Mouse (Mus musculus): Measurements from ENCODE around the gene Dctpp1. TPM values are rescaled to one million over a fixed set of nuclear protein-coding genes. Genes with fewer than 3 reads are reported as not detected.

Dctpp1 gene
- polyA plus RNA-seq, 1 experiment from 2014 or later = 363 TPM

DNA sequence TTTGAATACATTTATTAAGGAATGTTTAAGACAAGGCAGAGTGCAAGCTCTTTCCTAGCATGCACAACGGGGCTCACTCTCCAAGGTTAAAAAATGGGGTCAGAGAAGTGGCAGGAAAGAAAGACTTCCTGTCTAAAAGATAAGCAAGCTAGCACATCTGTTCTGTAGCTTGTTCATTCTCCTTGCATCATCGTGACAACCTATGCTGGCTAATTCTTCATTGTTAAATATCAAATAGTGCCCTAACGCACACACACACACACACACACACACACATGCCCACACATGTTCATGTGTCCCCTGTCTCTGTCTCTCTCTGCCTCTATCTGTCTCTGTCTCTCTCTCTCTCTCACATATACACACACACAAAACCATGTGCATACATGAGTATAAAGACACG, 20.6 kb upstream of the Dctpp1 start:
- H3K4me3 ChIP-seq = no peak overlapping the region
- H3K4me1 ChIP-seq = peaks cover 8% of the 10 kb centered on the region; the same call in 1 of the 2 replicates
- 76% methylated on average over 4 of the region's 4 CpGs for WGBS
- no peaks in the 10 kb centered on the region for H3K27me3 ChIP-seq (replicated peaks; ENCODE audit: low read depth, poor library complexity, severe bottlenecking)
- no peak for DNase-seq (ENCODE audit: low spot score)
- no peak overlapping the region for H3K27ac ChIP-seq (replicated peaks)
- H3K36me3 ChIP-seq (replicated peaks) = no peaks in the 10 kb centered on the region
- H3K9me3 ChIP-seq = no peaks in the 10 kb centered on the region

DNA sequence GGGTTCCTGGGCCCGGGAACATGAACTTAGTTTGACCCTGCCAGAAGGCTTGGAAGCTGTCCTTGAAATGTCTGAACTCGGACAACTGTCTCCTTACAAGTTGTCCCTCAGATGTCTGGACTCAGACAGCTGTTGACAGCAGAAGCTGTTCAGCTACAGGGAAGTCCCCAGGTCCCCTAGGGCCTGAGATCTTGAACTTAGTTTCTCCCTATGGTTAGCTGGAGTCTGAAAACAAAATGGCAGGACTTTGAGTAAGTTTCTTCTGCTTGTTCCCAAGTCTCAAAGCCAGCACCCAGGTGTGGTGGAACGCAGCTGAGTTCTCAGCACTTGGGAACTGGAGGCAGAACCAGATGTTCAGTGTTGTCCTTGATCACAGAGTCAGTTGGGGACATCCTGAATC, 19.6 kb upstream of the Dctpp1 start:
- no peaks in the 10 kb centered on the region for H3K27me3 ChIP-seq (replicated peaks; ENCODE audit: low read depth, poor library complexity, severe bottlenecking)
- DNase-seq (ENCODE audit: low spot score) = no peak
- peaks cover 8% of the 10 kb centered on the region; the same call in 1 of the 2 replicates for H3K4me1 ChIP-seq
- H3K27ac ChIP-seq (replicated peaks) = no peak overlapping the region
- H3K9me3 ChIP-seq = no peaks in the 10 kb centered on the region
- no peaks in the 10 kb centered on the region for H3K36me3 ChIP-seq (replicated peaks)
- 74% methylated on average over 3 of the region's 3 CpGs for WGBS
- no peak overlapping the region for H3K4me3 ChIP-seq

DNA sequence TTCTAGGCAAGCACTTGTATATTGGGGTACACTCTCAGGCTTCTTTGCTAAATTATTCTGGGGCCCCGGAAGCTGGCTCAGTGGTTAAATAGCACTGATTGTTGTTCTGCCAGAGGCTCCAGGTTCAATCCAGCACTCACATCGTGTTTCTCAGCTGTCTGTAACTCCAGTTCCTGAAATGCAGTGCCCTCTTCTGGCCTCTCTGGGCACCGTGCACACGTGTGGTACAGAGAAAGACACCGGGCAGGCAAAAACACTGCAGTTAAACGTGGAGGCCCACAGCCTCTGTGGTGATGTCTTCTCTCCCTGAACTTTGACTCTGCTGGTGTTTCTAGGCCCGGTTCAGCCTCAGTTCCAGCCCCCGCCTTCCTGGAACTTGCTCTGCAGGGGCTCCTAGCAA, 17.8 kb upstream of the Dctpp1 start:
- Histone ChIP-seq H3K9me3 (no peaks in the 10 kb centered on the region), H3K27me3 (replicated peaks; ENCODE audit: low read depth, poor library complexity, severe bottlenecking) (no peaks in the 10 kb centered on the region), H3K36me3 (replicated peaks) (no peaks in the 10 kb centered on the region), H3K4me1 (peaks cover 17% of the 10 kb centered on the region), H3K27ac (replicated peaks) (peak overlapping the region; percentile 40; the same call in 1 of the 2 replicates), H3K4me3 (no peak overlapping the region)
- DNase-seq (ENCODE audit: low spot score) = peak; percentile 54
- 23% methylated on average over 8 of the region's 8 CpGs for WGBS

DNA sequence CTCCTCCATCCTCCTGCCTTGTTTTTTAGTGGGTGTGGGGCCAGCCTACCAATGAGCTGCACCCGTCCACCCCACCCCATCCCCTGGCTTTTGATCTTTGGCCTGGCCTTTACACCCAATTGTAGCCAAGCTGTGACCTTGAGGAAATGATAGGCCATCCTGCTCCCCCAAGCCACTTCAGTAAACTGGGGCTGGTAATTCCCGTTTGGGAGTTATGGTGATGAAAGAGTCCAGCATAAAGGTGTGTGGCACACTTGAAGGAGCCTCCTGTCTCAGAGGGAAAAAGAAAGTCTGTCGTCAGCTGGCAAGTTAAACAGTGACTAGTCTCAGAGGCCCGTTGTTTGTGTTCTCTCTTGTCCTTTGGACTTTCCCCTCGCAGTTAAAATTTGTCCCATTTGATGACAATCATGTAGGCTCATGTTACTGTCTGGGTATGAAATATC, 16.0 kb upstream of the Dctpp1 start:
- 65% methylated on average over 5 of the region's 5 CpGs for WGBS
- H3K4me3 ChIP-seq = no peak overlapping the region
- DNase-seq (ENCODE audit: low spot score) = no peak
- H3K4me1 ChIP-seq = peaks cover 27% of the 10 kb centered on the region
- no peak overlapping the region for H3K27ac ChIP-seq (replicated peaks)
- H3K27me3 ChIP-seq (replicated peaks; ENCODE audit: low read depth, poor library complexity, severe bottlenecking) = no peaks in the 10 kb centered on the region
- H3K9me3 ChIP-seq = peaks cover 7% of the 10 kb centered on the region; the same call in 1 of the 2 replicates
- peaks cover 15% of the 10 kb centered on the region for H3K36me3 ChIP-seq (replicated peaks)

DNA sequence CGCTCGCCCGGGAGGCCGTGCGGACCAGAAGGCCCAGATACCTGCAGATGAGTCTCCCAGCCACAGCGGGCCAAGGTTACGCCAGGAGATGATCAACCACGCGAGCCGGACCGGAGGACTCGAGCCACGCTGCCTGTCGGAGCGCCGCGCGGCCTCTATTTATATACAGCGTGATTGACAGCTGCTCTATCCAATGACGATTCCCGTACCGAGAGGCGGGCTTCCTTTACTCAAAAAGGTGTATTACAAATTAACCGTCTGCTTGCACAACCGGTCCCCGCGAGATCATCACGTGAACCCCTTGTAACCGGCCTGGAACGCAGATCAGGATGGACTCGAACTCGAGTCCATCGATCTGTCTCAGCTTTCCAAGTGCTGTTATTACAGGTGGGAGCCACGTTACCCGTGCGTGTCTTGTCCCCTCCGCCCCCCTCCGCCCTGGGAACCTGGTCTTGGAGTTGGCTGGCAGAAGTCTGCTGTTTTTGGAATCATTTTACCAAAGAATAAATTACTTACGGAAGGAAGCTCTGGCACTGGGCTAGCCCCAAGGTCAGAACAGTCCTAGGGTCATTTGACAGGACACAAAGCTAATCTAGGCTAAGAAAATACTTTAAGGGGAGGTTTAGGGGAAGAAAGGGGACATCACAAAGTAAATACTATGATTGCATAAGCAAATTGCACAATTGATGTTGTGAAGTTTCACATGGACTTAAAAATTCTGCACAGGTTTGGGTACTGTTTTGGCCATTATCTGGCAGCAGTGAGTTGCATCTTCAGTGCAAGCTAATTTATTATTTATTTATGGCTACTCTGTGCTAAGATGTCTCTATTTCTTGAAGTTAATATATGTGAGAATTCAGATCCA, 13.6 kb upstream of the Dctpp1 start, which contains the start of gene Sephs2:
TSS of gene Sephs2 (minus strand) at position 131 of the 865 bp plus-strand sequence.
- 3% methylated on average over 39 of the region's 39 CpGs for WGBS
- H3K4me1 ChIP-seq = peaks cover 27% of the 10 kb centered on the region
- H3K27me3 ChIP-seq (replicated peaks; ENCODE audit: low read depth, poor library complexity, severe bottlenecking) = no peaks in the 10 kb centered on the region
- H3K4me3 ChIP-seq = peak within 1 kb of the TSS; percentile 95
- DNase-seq (ENCODE audit: low spot score) = peak; percentile 92
- H3K27ac ChIP-seq (replicated peaks) = peak within 1 kb of the TSS; percentile 93
- peaks cover 39% of the 10 kb centered on the region for H3K36me3 ChIP-seq (replicated peaks)
- peaks cover 7% of the 10 kb centered on the region; the same call in 1 of the 2 replicates for H3K9me3 ChIP-seq

DNA sequence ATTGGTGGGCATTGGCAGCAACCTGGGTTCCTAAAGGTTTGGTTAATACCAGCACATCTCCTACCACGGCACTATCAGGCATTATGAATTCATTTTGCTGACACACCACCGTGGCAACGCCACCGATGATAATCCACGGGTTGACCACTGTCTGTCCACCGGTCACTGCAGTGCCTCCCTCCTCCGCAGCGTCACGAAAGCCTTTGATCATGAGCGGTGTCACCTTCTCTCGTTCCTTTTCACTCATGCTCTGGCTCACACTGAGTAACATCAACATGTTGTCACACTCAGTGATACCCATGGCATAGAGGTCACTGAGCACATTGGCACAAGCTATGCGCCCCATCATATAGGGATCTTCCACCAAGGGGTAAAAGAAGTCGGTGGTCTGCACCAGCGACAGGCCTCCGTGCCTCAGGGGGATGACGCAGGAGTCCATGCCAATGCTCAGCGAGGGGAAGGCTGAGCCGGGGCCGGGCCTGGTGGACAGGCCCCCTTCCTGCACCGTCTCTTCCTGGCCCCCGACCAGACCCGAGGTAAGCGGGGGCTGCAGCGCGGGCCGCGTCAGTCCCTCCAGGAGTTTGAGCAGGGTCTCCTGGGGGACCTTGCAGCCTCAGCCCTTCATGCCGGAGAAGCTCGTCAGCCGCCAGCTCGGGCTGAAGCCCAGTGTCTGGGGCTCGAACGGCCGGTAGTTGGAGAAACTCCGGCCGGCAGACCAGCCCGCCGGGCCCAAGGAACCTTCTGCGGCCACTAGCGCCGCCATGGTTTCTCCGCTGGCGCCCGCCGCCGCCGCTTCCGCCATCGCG, 12.8 kb upstream of the Dctpp1 start:
- Histone ChIP-seq H3K36me3 (replicated peaks) (peaks cover 47% of the 10 kb centered on the region), H3K4me1 (peaks cover 20% of the 10 kb centered on the region), H3K9me3 (peaks cover 13% of the 10 kb centered on the region; the same call in 1 of the 2 replicates), H3K4me3 (peak overlapping the region; percentile 95), H3K27me3 (replicated peaks; ENCODE audit: low read depth, poor library complexity, severe bottlenecking) (no peaks in the 10 kb centered on the region), H3K27ac (replicated peaks) (peak overlapping the region; percentile 93)
- no peak for DNase-seq (ENCODE audit: low spot score)
- 19% methylated on average over 50 of the region's 50 CpGs for WGBS

DNA sequence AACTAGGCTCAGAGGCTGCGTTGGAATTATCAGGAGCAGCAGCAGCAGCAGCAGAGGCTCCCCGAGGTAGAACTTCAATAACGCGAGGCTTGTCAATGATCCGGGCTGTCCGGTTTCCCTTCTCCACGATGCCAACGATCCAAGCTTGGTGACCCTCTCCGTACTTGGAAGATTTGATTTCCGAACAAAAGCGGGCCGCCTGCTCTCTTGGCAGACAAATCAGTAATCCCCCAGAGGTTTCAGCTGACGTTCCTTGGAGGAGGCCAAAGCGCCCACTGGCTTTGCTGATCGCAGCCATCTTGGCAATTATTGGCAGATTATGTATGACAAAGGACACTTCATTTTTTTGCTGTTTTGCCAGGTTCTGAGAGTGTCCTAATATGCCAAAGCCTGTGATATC, 12.1 kb upstream of the Dctpp1 start:
- WGBS = 97% methylated on average over 15 of the region's 15 CpGs
- H3K27me3 ChIP-seq (replicated peaks; ENCODE audit: low read depth, poor library complexity, severe bottlenecking) = no peaks in the 10 kb centered on the region
- no peak for DNase-seq (ENCODE audit: low spot score)
- no peak overlapping the region for H3K27ac ChIP-seq (replicated peaks)
- H3K9me3 ChIP-seq = peaks cover 14% of the 10 kb centered on the region; the same call in 1 of the 2 replicates
- peak overlapping the region; percentile 95 for H3K4me3 ChIP-seq
- H3K4me1 ChIP-seq = peaks cover 20% of the 10 kb centered on the region
- peaks cover 49% of the 10 kb centered on the region for H3K36me3 ChIP-seq (replicated peaks)

DNA sequence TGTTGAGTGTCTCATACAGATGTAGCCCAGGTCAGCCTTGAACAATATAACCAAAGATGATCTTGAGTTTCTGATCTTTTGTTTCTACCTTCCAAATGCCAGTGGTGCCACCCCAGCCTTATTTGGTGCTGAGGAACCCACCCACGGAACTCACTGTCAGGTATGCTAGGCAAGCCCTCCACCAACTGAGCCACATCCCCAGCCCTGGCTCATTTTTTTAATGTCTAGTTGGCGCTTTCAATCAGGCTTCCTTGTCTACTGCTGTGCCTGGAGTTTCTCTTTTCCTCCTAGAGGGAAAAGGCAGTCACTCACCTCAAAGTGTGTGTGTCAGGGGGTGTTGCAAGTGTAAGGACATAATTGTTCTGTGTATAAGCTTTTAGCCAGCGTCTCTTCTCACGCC, 10.6 kb upstream of the Dctpp1 start:
- H3K4me1 ChIP-seq = peaks cover 20% of the 10 kb centered on the region
- H3K4me3 ChIP-seq = no peak overlapping the region
- H3K27me3 ChIP-seq (replicated peaks; ENCODE audit: low read depth, poor library complexity, severe bottlenecking) = no peaks in the 10 kb centered on the region
- WGBS = 96% methylated on average over 4 of the region's 4 CpGs
- peaks cover 49% of the 10 kb centered on the region for H3K36me3 ChIP-seq (replicated peaks)
- H3K27ac ChIP-seq (replicated peaks) = no peak overlapping the region
- DNase-seq (ENCODE audit: low spot score) = no peak
- peaks cover 14% of the 10 kb centered on the region; the same call in 1 of the 2 replicates for H3K9me3 ChIP-seq

DNA sequence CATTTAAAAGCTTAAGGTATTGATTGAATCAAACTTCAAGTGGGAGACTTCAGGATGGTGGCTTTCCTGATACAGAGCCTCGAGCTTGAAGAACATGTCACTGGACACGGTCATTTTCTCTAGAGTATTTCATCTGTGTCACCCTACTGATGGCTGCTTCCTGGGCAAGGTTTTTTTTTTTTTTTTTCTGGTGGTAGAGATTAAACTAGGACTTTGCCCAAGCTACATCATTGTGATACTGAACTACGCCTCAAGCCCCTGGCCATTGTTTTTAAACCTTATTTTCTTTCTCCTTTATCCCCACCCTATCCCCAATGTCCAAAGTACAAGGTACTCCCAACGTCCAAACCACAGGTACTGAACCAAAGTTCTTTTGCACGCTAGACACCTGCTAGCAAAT, 10.2 kb upstream of the Dctpp1 start:
- no peaks in the 10 kb centered on the region for H3K27me3 ChIP-seq (replicated peaks; ENCODE audit: low read depth, poor library complexity, severe bottlenecking)
- peaks cover 49% of the 10 kb centered on the region for H3K36me3 ChIP-seq (replicated peaks)
- WGBS = 92% methylated on average over 5 of the region's 5 CpGs

DNA sequence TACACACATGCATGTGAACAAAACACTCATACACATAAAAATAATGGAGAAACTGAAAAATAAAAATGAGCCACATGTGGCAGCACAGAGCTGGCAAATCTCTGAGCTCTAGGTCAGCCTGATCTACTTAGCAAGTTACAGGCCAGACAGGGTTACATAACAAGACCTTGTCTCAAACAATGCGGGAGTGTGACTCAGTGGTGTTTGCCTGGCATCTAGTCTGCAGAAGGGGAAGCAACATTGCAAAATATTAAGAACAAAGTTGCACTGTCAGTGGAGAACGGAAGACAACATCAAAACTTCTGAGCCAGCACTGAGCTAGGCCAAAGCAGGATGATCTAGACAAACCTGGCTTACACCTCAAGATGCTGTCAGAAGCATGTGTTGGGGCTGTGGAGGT, 9.7 kb upstream of the Dctpp1 start:
- H3K36me3 ChIP-seq (replicated peaks) = peaks cover 49% of the 10 kb centered on the region
- H3K27me3 ChIP-seq (replicated peaks; ENCODE audit: low read depth, poor library complexity, severe bottlenecking) = no peaks in the 10 kb centered on the region
- H3K9me3 ChIP-seq = peaks cover 14% of the 10 kb centered on the region; the same call in 1 of the 2 replicates
- H3K27ac ChIP-seq (replicated peaks) = no peak overlapping the region
- H3K4me3 ChIP-seq = no peak overlapping the region
- WGBS = 94% methylated on average over 2 of the region's 2 CpGs
- peaks cover 20% of the 10 kb centered on the region for H3K4me1 ChIP-seq
- DNase-seq (ENCODE audit: low spot score) = no peak

More for the DNA sequence above, 10.2 kb upstream of the Dctpp1 start:
- DNase-seq (ENCODE audit: low spot score) = no peak
- H3K27ac ChIP-seq (replicated peaks) = no peak overlapping the region
- peaks cover 20% of the 10 kb centered on the region for H3K4me1 ChIP-seq
- no peak overlapping the region for H3K4me3 ChIP-seq
- peaks cover 14% of the 10 kb centered on the region; the same call in 1 of the 2 replicates for H3K9me3 ChIP-seq

DNA sequence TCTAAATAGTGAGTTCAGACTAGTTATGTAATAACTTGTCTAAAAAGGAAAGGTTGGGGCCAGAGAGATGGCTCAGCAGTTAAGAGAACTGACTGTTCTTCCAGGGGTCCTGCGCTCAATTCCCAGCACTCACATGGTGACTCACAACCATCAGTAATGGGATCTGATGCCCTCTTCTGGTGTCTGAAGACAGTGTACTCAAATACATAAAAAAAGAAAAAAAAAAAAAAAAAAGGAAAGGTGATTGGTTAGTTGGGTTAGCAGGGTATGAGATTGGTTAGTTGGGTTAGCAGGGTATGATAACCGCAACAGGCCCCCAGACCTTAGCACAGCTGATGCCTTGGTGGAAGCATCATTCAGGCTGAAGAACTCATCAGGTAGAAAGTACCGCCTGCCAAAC, 3.0 kb upstream of the Dctpp1 start:
- H3K36me3 ChIP-seq (replicated peaks) = peaks cover 11% of the 10 kb centered on the region

DNA sequence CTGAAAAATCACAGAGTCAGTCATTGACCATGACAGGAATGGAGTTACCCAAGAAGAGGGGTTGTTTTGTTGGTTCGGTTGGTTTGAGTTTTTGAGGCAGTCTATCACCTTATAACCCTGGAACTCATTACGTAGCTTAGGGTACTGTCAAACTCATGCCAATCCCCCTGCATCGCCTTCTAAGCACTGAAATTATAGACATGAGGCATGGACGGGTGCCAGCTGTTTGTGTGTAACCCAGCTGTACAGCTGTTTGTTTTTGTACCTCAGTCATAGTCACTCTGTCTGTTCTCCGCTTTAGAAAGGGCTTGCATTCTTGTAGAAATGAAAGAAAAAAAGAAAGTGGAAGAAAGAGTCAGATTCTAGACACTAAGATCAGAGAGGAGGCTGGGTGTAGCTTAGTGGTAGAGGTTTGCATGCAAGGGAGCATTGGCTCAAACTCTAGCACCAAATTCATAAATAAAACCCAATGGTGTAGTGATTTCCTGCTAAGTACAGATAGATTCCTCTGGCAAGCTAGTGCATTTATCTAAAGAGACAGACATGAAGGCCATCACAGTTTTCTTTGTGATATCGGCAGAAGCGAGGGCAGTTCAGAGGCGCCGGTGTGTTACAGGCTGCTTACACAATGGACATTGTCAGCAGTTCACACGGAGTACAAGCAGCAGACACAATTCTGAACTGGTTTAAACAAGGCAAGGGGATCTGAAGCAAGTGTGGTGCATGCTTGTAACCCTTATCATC, 1.9 kb upstream of the Dctpp1 start:
- WGBS = 87% methylated on average over 10 of the region's 10 CpGs
- DNase-seq (ENCODE audit: low spot score) = no peak

More for the DNA sequence above, 3.0 kb upstream of the Dctpp1 start:
- H3K27me3 ChIP-seq (replicated peaks; ENCODE audit: low read depth, poor library complexity, severe bottlenecking) = no peaks in the 10 kb centered on the region
- H3K4me1 ChIP-seq = peaks cover 18% of the 10 kb centered on the region
- no peak overlapping the region for H3K4me3 ChIP-seq
- no peak for DNase-seq (ENCODE audit: low spot score)
- WGBS = 91% methylated on average over 3 of the region's 3 CpGs
- H3K9me3 ChIP-seq = peaks cover 3% of the 10 kb centered on the region; the same call in 1 of the 2 replicates
- H3K27ac ChIP-seq (replicated peaks) = no peak overlapping the region

More for the DNA sequence above, 1.9 kb upstream of the Dctpp1 start:
- Histone ChIP-seq H3K36me3 (replicated peaks) (peaks cover 19% of the 10 kb centered on the region), H3K4me1 (peaks cover 18% of the 10 kb centered on the region), H3K27ac (replicated peaks) (no peak overlapping the region), H3K4me3 (no peak overlapping the region), H3K9me3 (no peaks in the 10 kb centered on the region), H3K27me3 (replicated peaks; ENCODE audit: low read depth, poor library complexity, severe bottlenecking) (no peaks in the 10 kb centered on the region)
